Mouse (Mus musculus) cerebellum, postnatal 36 days (tissue): ENCODE measurements around the gene Gm16253.

Experiments used
- DNase-seq, 2 experiments: peaks; one replicate each; pipeline ENCODE4 v3.0.0; 2021 to 2022; ENCODE audit warnings: mixed read lengths in 2 of 2

Gene Gm16253

GRCm38 (mm10) chr3:96557694-96558093 lies 19.1 kb upstream of the Gm16253 start, which contains the start of gene Txnip:
Txnip (plus strand) TSS chr3:96557957.
- peak; percentile 93 to 95 for DNase-seq

GRCm38 (mm10) chr3:96558159-96558558 lies 18.6 kb upstream of the Gm16253 start:
- no peak for DNase-seq

GRCm38 (mm10) chr3:96558668-96559196 lies 18.1 kb upstream of the Gm16253 start:
- no peak for DNase-seq

GRCm38 (mm10) chr3:96559398-96559910 lies 17.3 kb upstream of the Gm16253 start:
- no peak for DNase-seq

GRCm38 (mm10) chr3:96559911-96560850 lies 16.6 kb upstream of the Gm16253 start:
- DNase-seq: no peak

- no peak for DNase-seq
These were observed 15.7 kb upstream of the Gm16253 start for GRCm38 (mm10) chr3:96560881-96561668.

- DNase-seq: no peak
These were observed 14.7 kb upstream of the Gm16253 start for GRCm38 (mm10) chr3:96561946-96562681.

- DNase-seq: no peak
These were observed 13.5 kb upstream of the Gm16253 start for GRCm38 (mm10) chr3:96563267-96563666.

- DNase-seq: no peak
These were observed 12.7 kb upstream of the Gm16253 start for GRCm38 (mm10) chr3:96563911-96564632.

- DNase-seq: no peak
These were observed 12.2 kb upstream of the Gm16253 start for GRCm38 (mm10) chr3:96564633-96565032.

GRCm38 (mm10) chr3:96565105-96565504 lies 11.7 kb upstream of the Gm16253 start:
- no peak for DNase-seq

GRCm38 (mm10) chr3:96566661-96567450 lies 9.9 kb upstream of the Gm16253 start:
- DNase-seq: no peak

GRCm38 (mm10) chr3:96568605-96569004 lies 8.2 kb upstream of the Gm16253 start:
- DNase-seq: no peak

- DNase-seq: no peak
These were observed 7.3 kb upstream of the Gm16253 start for GRCm38 (mm10) chr3:96569506-96569905.

- DNase-seq: no peak
These were observed 6.7 kb upstream of the Gm16253 start for GRCm38 (mm10) chr3:96569966-96570605.

- DNase-seq: no peak
These were observed 6.1 kb upstream of the Gm16253 start for GRCm38 (mm10) chr3:96570643-96571042.

GRCm38 (mm10) chr3:96571336-96571735 lies 5.4 kb upstream of the Gm16253 start:
- DNase-seq: no peak

GRCm38 (mm10) chr3:96571896-96572698 lies 4.7 kb upstream of the Gm16253 start:
- no peak for DNase-seq
